8 mouse cellular contexts compared by ENCODE assay signal in genomic region chr17:36981845-36982244, GRCm38 (mm10). TPM values are rescaled to one million over a fixed set of nuclear protein-coding genes. Genes with fewer than 3 reads are reported as not detected.
DNase-seq lines count a peak whose midpoint lies in the region; ATAC-seq and TF ChIP-seq lines count a peak whose summit lies in the region.
"Had no signal": no experiment of that assay in that cellular context is flagged by ENCODE, and none has a peak within 500 bp of the region (broad histone marks: within the 10 kb centered on the region; RNA-seq: fewer than 3 reads in every experiment).

No protein-coding gene starts in this region.

- H3K4me2 ChIP-seq in hindbrain, embryonic 11.5 days (replicated peaks; ENCODE audit: low read depth, low read length), result no peak overlapping the region
- no peak overlapping the region for H3K4me2 ChIP-seq in hindbrain, embryonic 12.5 days (replicated peaks)
- peak overlapping the region; percentile 34 for H3K4me2 ChIP-seq in limb, embryonic 15.5 days
- H3K4me2 ChIP-seq in forebrain, embryonic 12.5 days, result no peak overlapping the region

- no peak overlapping the region for H3K9ac ChIP-seq in hindbrain, embryonic 11.5 days (ENCODE audit: low read depth, low read length)
- no peak overlapping the region for H3K9ac ChIP-seq in hindbrain, embryonic 12.5 days
- H3K9ac ChIP-seq in ES-Bruce4 (ENCODE audit: low read depth, poor library complexity, severe bottlenecking), result peak overlapping the region; percentile 68
- no peak overlapping the region for H3K9ac ChIP-seq in limb, embryonic 15.5 days
- H3K9ac ChIP-seq in forebrain, embryonic 12.5 days, result no peak overlapping the region

- ATAC-seq in hindbrain, embryonic 11.5 days (ENCODE audit: low FRiP score), result no peak
- no peak for ATAC-seq in hindbrain, embryonic 12.5 days (ENCODE audit: low FRiP score)
- ATAC-seq in limb, embryonic 15.5 days (ENCODE audit: insufficient number of reproducible peaks, low FRiP score, low TSS enrichment, low read depth), result no peak
- no peak for ATAC-seq in forebrain, embryonic 12.5 days (ENCODE audit: low FRiP score)

- 16% methylated on average over 4 of the region's 4 CpGs for WGBS in hindbrain, embryonic 11.5 days
- 16% methylated on average over 4 of the region's 4 CpGs for WGBS in hindbrain, embryonic 12.5 days
- WGBS in limb, embryonic 15.5 days, result 4% methylated on average over 4 of the region's 4 CpGs
- 68% methylated on average over 4 of the region's 4 CpGs for WGBS in thymus, adult 2 months
- 7% methylated on average over 4 of the region's 4 CpGs for WGBS in forebrain, embryonic 12.5 days

- peak; percentile 25 for DNase-seq in hindbrain, embryonic 11.5 days (ENCODE audit: low spot score)
- DNase-seq in embryo, embryonic 10.5 days (ENCODE audit: low spot score), result peak; percentile 55
- no peak for DNase-seq in thymus, adult 2 months

- H3K4me3 ChIP-seq in hindbrain, embryonic 11.5 days (ENCODE audit: low read depth, low read length), result no peak overlapping the region
- no peak overlapping the region for H3K4me3 ChIP-seq in hindbrain, embryonic 12.5 days
- no peak overlapping the region for H3K4me3 ChIP-seq in ES-Bruce4 (ENCODE audit: low read depth, low read length)
- H3K4me3 ChIP-seq in limb, embryonic 15.5 days, result no peak overlapping the region
- H3K4me3 ChIP-seq in thymus, adult 2 months (ENCODE audit: control insufficient read depth, insufficient read depth, low read length), result no peak overlapping the region
- H3K4me3 ChIP-seq in forebrain, embryonic 12.5 days (replicated peaks), result no peak overlapping the region

- TF ChIP-seq CTCF in ES-Bruce4 (IDR thresholded peaks at IDR 0.05; ENCODE audit: low read depth, low read length), result no peak
- TF ChIP-seq CTCF in thymus, adult 2 months (IDR thresholded peaks at IDR 0.05; ENCODE audit: borderline replicate concordance, control insufficient read depth, extremely low read depth, insufficient read depth, low read length, poor library complexity), result no peak

- H3K4me1 ChIP-seq in hindbrain, embryonic 11.5 days (replicated peaks; ENCODE audit: control insufficient read depth, insufficient read depth, low read length), result no peaks in the 10 kb centered on the region
- 0 out of 2 replicates have a peak, but pooled peaks cover 2% of the 10 kb centered on the region for H3K4me1 ChIP-seq in hindbrain, embryonic 12.5 days
- peaks cover 14% of the 10 kb centered on the region for H3K4me1 ChIP-seq in ES-Bruce4 (ENCODE audit: control insufficient read depth, insufficient read depth, low read length)
- 0 out of 2 replicates have a peak, but pooled peaks cover 5% of the 10 kb centered on the region for H3K4me1 ChIP-seq in limb, embryonic 15.5 days
- H3K4me1 ChIP-seq in thymus, adult 2 months (replicated peaks; ENCODE audit: control insufficient read depth, insufficient read depth, low read length), result peaks cover 2% of the 10 kb centered on the region; the same call in 1 of the 2 replicates
- H3K4me1 ChIP-seq in forebrain, embryonic 12.5 days, result peaks cover 13% of the 10 kb centered on the region

- H3K27me3 ChIP-seq in hindbrain, embryonic 11.5 days (ENCODE audit: control insufficient read depth, insufficient read depth, low read length), result no peaks in the 10 kb centered on the region
- H3K27me3 ChIP-seq in hindbrain, embryonic 12.5 days, result peaks cover 19% of the 10 kb centered on the region
- no peaks in the 10 kb centered on the region for H3K27me3 ChIP-seq in ES-Bruce4 (ENCODE audit: control insufficient read depth, insufficient read depth, low read length, poor library complexity, severe bottlenecking)
- peaks cover 4% of the 10 kb centered on the region; the same call in 1 of the 2 replicates for H3K27me3 ChIP-seq in limb, embryonic 15.5 days
- H3K27me3 ChIP-seq in thymus, adult 2 months (ENCODE audit: control insufficient read depth, insufficient read depth, low read length), result no peaks in the 10 kb centered on the region
- 0 out of 2 replicates have a peak, but pooled peaks cover 13% of the 10 kb centered on the region for H3K27me3 ChIP-seq in forebrain, embryonic 12.5 days

- TF ChIP-seq EP300 in ES-Bruce4 (IDR thresholded peaks at IDR 0.05; ENCODE audit: insufficient read depth, low read depth, low read length), result no peak

- no peaks in the 10 kb centered on the region for H3K9me3 ChIP-seq in hindbrain, embryonic 11.5 days (ENCODE audit: control insufficient read depth, low read length)
- H3K9me3 ChIP-seq in hindbrain, embryonic 12.5 days (replicated peaks), result no peaks in the 10 kb centered on the region
- no peaks in the 10 kb centered on the region for H3K9me3 ChIP-seq in ES-Bruce4 (replicated peaks; ENCODE audit: control insufficient read depth, insufficient read depth, low read length, poor library complexity, severe bottlenecking)
- H3K9me3 ChIP-seq in limb, embryonic 15.5 days, result no peaks in the 10 kb centered on the region
- H3K9me3 ChIP-seq in forebrain, embryonic 12.5 days, result no peaks in the 10 kb centered on the region
- H3K9me3 ChIP-seq: G1E had no signal

- H3K36me3 ChIP-seq in hindbrain, embryonic 11.5 days (ENCODE audit: control insufficient read depth, insufficient read depth, low read length), result no peaks in the 10 kb centered on the region
- no peaks in the 10 kb centered on the region for H3K36me3 ChIP-seq in hindbrain, embryonic 12.5 days
- no peaks in the 10 kb centered on the region; the same call in 1 of the 2 replicates for H3K36me3 ChIP-seq in ES-Bruce4 (ENCODE audit: control insufficient read depth, insufficient read depth, low read length, poor library complexity, severe bottlenecking)
- H3K36me3 ChIP-seq in limb, embryonic 15.5 days, result no peaks in the 10 kb centered on the region
- H3K36me3 ChIP-seq in thymus, adult 2 months (ENCODE audit: control insufficient read depth, insufficient read depth, low read length), result no peaks in the 10 kb centered on the region
- no peaks in the 10 kb centered on the region for H3K36me3 ChIP-seq in forebrain, embryonic 12.5 days (replicated peaks)
- H3K36me3 ChIP-seq: G1E had no signal

- H3K27ac ChIP-seq in hindbrain, embryonic 11.5 days (ENCODE audit: low read depth, low read length), result no peak overlapping the region
- H3K27ac ChIP-seq in hindbrain, embryonic 12.5 days, result no peak overlapping the region
- peak overlapping the region; percentile 99 for H3K27ac ChIP-seq in ES-Bruce4 (ENCODE audit: insufficient read depth, low read length)
- H3K27ac ChIP-seq in limb, embryonic 15.5 days, result no peak overlapping the region
- H3K27ac ChIP-seq in thymus, adult 2 months (ENCODE audit: control insufficient read depth, insufficient read depth, low read length), result no peak overlapping the region
- H3K27ac ChIP-seq in forebrain, embryonic 12.5 days, result no peak overlapping the region

- TF ChIP-seq POLR2A in ES-Bruce4 (IDR thresholded peaks at IDR 0.05; ENCODE audit: insufficient read depth, low read length), result no peak
- TF ChIP-seq POLR2A in thymus, adult 2 months (IDR thresholded peaks at IDR 0.05; ENCODE audit: control insufficient read depth, extremely low read depth, insufficient read depth, low read length, poor library complexity), result no peak

RNA-seq across cellular contexts. Expression of gene 2410137M14Rik, which starts 0.8 kb away (rescaled TPM):
- polyA plus RNA-seq in hindbrain, embryonic 11.5 days (2014; fragmentation: Nextera tagmentation; extraction: Ambion mirVana), result not detected in 2 replicates
- 0.50 TPM in 1 of 2 replicates, not detected in the other for polyA plus RNA-seq in hindbrain, embryonic 12.5 days (2016; fragmentation: Nextera tagmentation; extraction: Ambion mirVana)
- 2.9 and 4.7 TPM in 2 replicates for polyA plus RNA-seq in ES-Bruce4 (2011; ENCODE audit: insufficient read depth, insufficient read length, low read depth, missing spikeins)
- polyA plus RNA-seq in limb, embryonic 15.5 days (2015; fragmentation: Nextera tagmentation; extraction: Ambion mirVana), result 0.18 and 0.21 TPM in 2 replicates
- not detected in 2 replicates for polyA plus RNA-seq in thymus, adult 2 months (2012; rRNA removed)
- not detected in 2 replicates for polyA plus RNA-seq in forebrain, embryonic 12.5 days (2016; fragmentation: Nextera tagmentation; extraction: Ambion mirVana)
- polyA plus RNA-seq: G1E had no signal

RNA-seq across cellular contexts. Expression of gene H2-M5, which starts 7.5 kb away (rescaled TPM):
- polyA plus RNA-seq in hindbrain, embryonic 11.5 days (2014; fragmentation: Nextera tagmentation; extraction: Ambion mirVana), result 0.86 and 1.1 TPM in 2 replicates
- 1.6 and 2.3 TPM in 2 replicates for polyA plus RNA-seq in hindbrain, embryonic 12.5 days (2016; fragmentation: Nextera tagmentation; extraction: Ambion mirVana)
- polyA plus RNA-seq in ES-Bruce4 (2011; ENCODE audit: insufficient read depth, insufficient read length, low read depth, missing spikeins), result 12.6 and 13.2 TPM in 2 replicates
- polyA plus RNA-seq in limb, embryonic 15.5 days (2015; fragmentation: Nextera tagmentation; extraction: Ambion mirVana), result 0.87 and 0.88 TPM in 2 replicates
- polyA plus RNA-seq in thymus, adult 2 months (2012; rRNA removed), result 0.32 and 0.34 TPM in 2 replicates
- 1.3 and 1.6 TPM in 2 replicates for polyA plus RNA-seq in forebrain, embryonic 12.5 days (2016; fragmentation: Nextera tagmentation; extraction: Ambion mirVana)
- polyA plus RNA-seq: G1E had no signal

RNA-seq across cellular contexts. Expression of gene Zfp57, which starts 19.1 kb away (rescaled TPM):
- polyA plus RNA-seq in hindbrain, embryonic 11.5 days (2014; fragmentation: Nextera tagmentation; extraction: Ambion mirVana), result 137 and 153 TPM in 2 replicates
- 208 and 223 TPM in 2 replicates for polyA plus RNA-seq in hindbrain, embryonic 12.5 days (2016; fragmentation: Nextera tagmentation; extraction: Ambion mirVana)
- 223 and 254 TPM in 2 replicates for polyA plus RNA-seq in ES-Bruce4 (2011; ENCODE audit: insufficient read depth, insufficient read length, low read depth, missing spikeins)
- 64.4 and 72.9 TPM in 2 replicates for polyA plus RNA-seq in limb, embryonic 15.5 days (2015; fragmentation: Nextera tagmentation; extraction: Ambion mirVana)
- polyA plus RNA-seq in thymus, adult 2 months (2012; rRNA removed), result 0.94 and 1.1 TPM in 2 replicates
- 193 and 197 TPM in 2 replicates for polyA plus RNA-seq in forebrain, embryonic 12.5 days (2016; fragmentation: Nextera tagmentation; extraction: Ambion mirVana)
- polyA plus RNA-seq: G1E had no signal

RNA-seq across cellular contexts. Expression of gene Znrd1as, which starts 23.5 kb away (rescaled TPM):
- polyA plus RNA-seq in hindbrain, embryonic 11.5 days (2014; fragmentation: Nextera tagmentation; extraction: Ambion mirVana), result 9.6 and 9.8 TPM in 2 replicates
- 5.0 and 6.6 TPM in 2 replicates for polyA plus RNA-seq in hindbrain, embryonic 12.5 days (2016; fragmentation: Nextera tagmentation; extraction: Ambion mirVana)
- polyA plus RNA-seq in ES-Bruce4 (2011; ENCODE audit: insufficient read depth, insufficient read length, low read depth, missing spikeins), result 29.6 and 30.5 TPM in 2 replicates
- 5.5 and 5.9 TPM in 2 replicates for polyA plus RNA-seq in limb, embryonic 15.5 days (2015; fragmentation: Nextera tagmentation; extraction: Ambion mirVana)
- polyA plus RNA-seq in thymus, adult 2 months (2012; rRNA removed), result 0.85 and 1.0 TPM in 2 replicates
- 7.1 and 7.7 TPM in 2 replicates for polyA plus RNA-seq in forebrain, embryonic 12.5 days (2016; fragmentation: Nextera tagmentation; extraction: Ambion mirVana)

RNA-seq across cellular contexts. Expression of gene Znrd1, which starts 23.5 kb away (rescaled TPM):
- polyA plus RNA-seq in hindbrain, embryonic 11.5 days (2014; fragmentation: Nextera tagmentation; extraction: Ambion mirVana), result 82.8 and 86.9 TPM in 2 replicates
- 70.7 and 77.0 TPM in 2 replicates for polyA plus RNA-seq in hindbrain, embryonic 12.5 days (2016; fragmentation: Nextera tagmentation; extraction: Ambion mirVana)
- polyA plus RNA-seq in ES-Bruce4 (2011; ENCODE audit: insufficient read depth, insufficient read length, low read depth, missing spikeins), result 71.7 and 79.6 TPM in 2 replicates
- 83.5 and 97.9 TPM in 2 replicates for polyA plus RNA-seq in limb, embryonic 15.5 days (2015; fragmentation: Nextera tagmentation; extraction: Ambion mirVana)
- polyA plus RNA-seq in thymus, adult 2 months (2012; rRNA removed), result 54.1 and 58.7 TPM in 2 replicates
- polyA plus RNA-seq in forebrain, embryonic 12.5 days (2016; fragmentation: Nextera tagmentation; extraction: Ambion mirVana), result 79.5 and 86.7 TPM in 2 replicates

Comparison
In these comparisons a context has a peak if more than half of its experiments do, and no peak if none do; other contexts are left out.
1. RNA of gene Zfp57, which starts 19.1 kb away (polyA plus RNA-seq): 223 to 254 TPM in ES-Bruce4, 208 to 223 TPM in hindbrain, embryonic 12.5 days, 193 to 197 TPM in forebrain, embryonic 12.5 days, 137 to 153 TPM in hindbrain, embryonic 11.5 days and 64.4 to 72.9 TPM in limb, embryonic 15.5 days; 0.94 to 1.1 TPM in thymus, adult 2 months; every median in the first group is over 10 times any median in the second.